In genomic region chr12:26323783-26324364, GRCm38 (mm10) we compare ENCODE assay signal across 26 mouse cellular contexts.
DNase-seq lines count a peak whose midpoint lies in the region; ATAC-seq and TF ChIP-seq lines count a peak whose summit lies in the region.
"Had no signal": no experiment of that assay in that cellular context is flagged by ENCODE, and none has a peak within 500 bp of the region (broad histone marks: within the 10 kb centered on the region; RNA-seq: fewer than 3 reads in every experiment).

No protein-coding gene starts in this region.

- H3K4me2 ChIP-seq in forebrain, postnatal 0 days (ENCODE audit: low read depth): no peak overlapping the region
- H3K4me2 ChIP-seq in forebrain, embryonic 13.5 days: no peak overlapping the region
- no peak overlapping the region for H3K4me2 ChIP-seq in neural tube, embryonic 14.5 days (ENCODE audit: low read depth, low read length)
- H3K4me2 ChIP-seq: embryonic facial prominence, embryonic 12.5 days; forebrain, embryonic 15.5 days; heart, embryonic 13.5 days; kidney, embryonic 15.5 days; limb, embryonic 13.5 days; liver, embryonic 13.5 days had no signal

- no peak for DNase-seq in forebrain, postnatal 0 days
- peak; percentile 26 for DNase-seq in layer of hippocampus, adult 11-12 months (ENCODE audit: low spot score)
- DNase-seq in layer of hippocampus, postnatal 14 days (ENCODE audit: low spot score in 2 of 2): no peak
- DNase-seq in neural tube, embryonic 10.5 days (ENCODE audit: extremely low spot score, low spot score): no peak
- DNase-seq in retina, postnatal 1 day: no peak
- DNase-seq: adrenal gland, postnatal 36 days; cerebellum, adult 11-12 months; cerebellum, postnatal 25 days; gastrocnemius, postnatal 36 days; heart, adult 2 months; heart, postnatal 14 days; kidney, adult 11 months; kidney, postnatal 36 days; liver, embryonic 13.5 days; lung, adult 2 months; lung, postnatal 14 days; right cerebral cortex, postnatal 4 days; thymus, postnatal 14 days had no signal

- no peak for TF ChIP-seq CTCF in forebrain, postnatal 0 days (IDR thresholded peaks at IDR 0.05; ENCODE audit: low read depth)

- H3K27ac ChIP-seq in forebrain, postnatal 0 days (ENCODE audit: low read depth, low read length): 0 out of 2 replicates have a peak overlapping the region, but pooled peaks have one; percentile 40
- no peak overlapping the region for H3K27ac ChIP-seq in forebrain, embryonic 13.5 days
- no peak overlapping the region for H3K27ac ChIP-seq in neural tube, embryonic 14.5 days (ENCODE audit: low read depth, low read length)
- H3K27ac ChIP-seq: embryonic facial prominence, embryonic 12.5 days; forebrain, embryonic 15.5 days; heart, adult 2 months; heart, embryonic 13.5 days; kidney, embryonic 15.5 days; limb, embryonic 13.5 days; liver, embryonic 13.5 days had no signal

- WGBS in forebrain, postnatal 0 days: 80% methylated on average over 5 of the region's 5 CpGs
- 85% methylated on average over 5 of the region's 5 CpGs for WGBS in forebrain, embryonic 13.5 days
- 82% methylated on average over 5 of the region's 5 CpGs for WGBS in neural tube, embryonic 14.5 days

- peak; percentile 69 for ATAC-seq in forebrain, postnatal 0 days
- no peak for ATAC-seq in forebrain, embryonic 13.5 days
- ATAC-seq in neural tube, embryonic 14.5 days (ENCODE audit: low read depth): peak; percentile 11; the same call in 1 of the 2 replicates
- ATAC-seq: CD4-positive, CD25-positive, alpha-beta regulatory T cell, adult 4 months; forebrain, embryonic 15.5 days had no signal

- no peak overlapping the region for H3K4me3 ChIP-seq in forebrain, postnatal 0 days (ENCODE audit: low read depth, low read length)
- no peak overlapping the region for H3K4me3 ChIP-seq in forebrain, embryonic 13.5 days
- H3K4me3 ChIP-seq in neural tube, embryonic 14.5 days (ENCODE audit: low read depth, low read length): no peak overlapping the region
- H3K4me3 ChIP-seq: embryonic facial prominence, embryonic 12.5 days; forebrain, embryonic 15.5 days; heart, adult 2 months; heart, embryonic 13.5 days; kidney, embryonic 15.5 days; limb, embryonic 13.5 days; liver, embryonic 13.5 days had no signal

- H3K9me3 ChIP-seq in forebrain, postnatal 0 days (ENCODE audit: low read length): no peaks in the 10 kb centered on the region
- no peaks in the 10 kb centered on the region for H3K9me3 ChIP-seq in forebrain, embryonic 13.5 days (replicated peaks)
- no peaks in the 10 kb centered on the region for H3K9me3 ChIP-seq in neural tube, embryonic 14.5 days (ENCODE audit: control insufficient read depth, low read length)
- H3K9me3 ChIP-seq: embryonic facial prominence, embryonic 12.5 days; forebrain, embryonic 15.5 days; heart, embryonic 13.5 days; kidney, embryonic 15.5 days; limb, embryonic 13.5 days; liver, embryonic 13.5 days had no signal

- no peak overlapping the region for H3K9ac ChIP-seq in forebrain, postnatal 0 days
- H3K9ac ChIP-seq in forebrain, embryonic 13.5 days: no peak overlapping the region
- no peak overlapping the region for H3K9ac ChIP-seq in neural tube, embryonic 14.5 days (replicated peaks; ENCODE audit: low read depth, low read length)
- H3K9ac ChIP-seq: embryonic facial prominence, embryonic 12.5 days; forebrain, embryonic 15.5 days; heart, embryonic 13.5 days; kidney, embryonic 15.5 days; limb, embryonic 13.5 days; liver, embryonic 13.5 days had no signal

- no peaks in the 10 kb centered on the region for H3K4me1 ChIP-seq in forebrain, postnatal 0 days (ENCODE audit: insufficient read depth)
- H3K4me1 ChIP-seq in forebrain, embryonic 13.5 days: 0 out of 2 replicates have a peak, but pooled peaks cover 3% of the 10 kb centered on the region
- H3K4me1 ChIP-seq in neural tube, embryonic 14.5 days (ENCODE audit: control insufficient read depth, insufficient read depth, low read length): no peaks in the 10 kb centered on the region
- H3K4me1 ChIP-seq: embryonic facial prominence, embryonic 12.5 days; forebrain, embryonic 15.5 days; kidney, embryonic 15.5 days; limb, embryonic 13.5 days; liver, embryonic 13.5 days had no signal

- H3K27me3 ChIP-seq in forebrain, postnatal 0 days (ENCODE audit: insufficient read depth, low read length): no peaks in the 10 kb centered on the region
- no peaks in the 10 kb centered on the region for H3K27me3 ChIP-seq in forebrain, embryonic 13.5 days
- no peaks in the 10 kb centered on the region for H3K27me3 ChIP-seq in neural tube, embryonic 14.5 days (ENCODE audit: control insufficient read depth, insufficient read depth, low read length)
- H3K27me3 ChIP-seq: embryonic facial prominence, embryonic 12.5 days; forebrain, embryonic 15.5 days; heart, embryonic 13.5 days; kidney, embryonic 15.5 days; limb, embryonic 13.5 days; liver, embryonic 13.5 days had no signal

- H3K36me3 ChIP-seq in forebrain, postnatal 0 days (ENCODE audit: insufficient read depth): peaks cover 54% of the 10 kb centered on the region
- H3K36me3 ChIP-seq in forebrain, embryonic 13.5 days (ENCODE audit: poor library complexity, severe bottlenecking): peaks cover 75% of the 10 kb centered on the region
- H3K36me3 ChIP-seq in neural tube, embryonic 14.5 days (ENCODE audit: control insufficient read depth, insufficient read depth, low read length): peaks cover 19% of the 10 kb centered on the region; the same call in 1 of the 2 replicates
- H3K36me3 ChIP-seq: liver, embryonic 13.5 days had no signal
